Mouse (Mus musculus) lung, postnatal 0 days (tissue): ENCODE data around the gene Calhm3. TPM values are rescaled to one million over a fixed set of nuclear protein-coding genes. Genes with fewer than 3 reads are reported as not detected.
A peak's percentile ranks its signal among the peaks of the same experiment; 100 is the strongest.

Source experiments
- ATAC-seq: fragments of 200-750 bp; cut with Nextera tagmentation; 2 replicates; pipeline ENCODE4 v1.8.0; 2017; ENCODE audit warnings: moderate library complexity
- DNase-seq: peaks from one replicate; pipeline ENCODE4 v3.0.0-alpha.2; 2016; ENCODE audit warnings: low spot score
- H3K27ac ChIP-seq: fragments of 300-500 bp; sonication (generic); 2 replicates; pipeline ENCODE4 v1.5.1; 2014; ENCODE audit warnings: antibody characterized with exemption, mild to moderate bottlenecking, low read length, mixed read lengths
- H3K27me3 ChIP-seq: fragments of 300-500 bp; sonication (generic); replicated peaks from 2 replicates; pipeline ENCODE4 v1.6.1; 2014; ENCODE audit warnings: low read length, mixed read lengths; ENCODE audit not compliant: insufficient read depth
- H3K36me3 ChIP-seq: fragments of 300-500 bp; sonication (generic); 2 replicates; pipeline ENCODE4 v1.6.1; 2014; ENCODE audit warnings: low read length, mixed read lengths; ENCODE audit not compliant: insufficient read depth
- H3K4me1 ChIP-seq: fragments of 300-500 bp; sonication (generic); 2 replicates; pipeline ENCODE4 v1.6.1; 2014; ENCODE audit warnings: antibody characterized with exemption, low read depth, low read length, mixed read lengths; ENCODE audit not compliant: insufficient read depth
- H3K4me2 ChIP-seq: fragments of 300-500 bp; sonication (generic); replicated peaks from 2 replicates; pipeline ENCODE4 v1.6.1; 2014; ENCODE audit warnings: low read depth, mild to moderate bottlenecking, low read length, moderate library complexity, mixed read lengths
- H3K4me3 ChIP-seq: fragments of 300-500 bp; sonication (generic); 2 replicates; pipeline ENCODE4 v1.5.1; 2014; ENCODE audit warnings: low read depth, low read length
- H3K9ac ChIP-seq: fragments of 300-500 bp; sonication (generic); replicated peaks from 2 replicates; pipeline ENCODE4 v1.6.1; 2014; ENCODE audit warnings: low read depth, mild to moderate bottlenecking
- H3K9me3 ChIP-seq: fragments of 300-500 bp; sonication (generic); 2 replicates; pipeline ENCODE4 v1.6.1; 2016; ENCODE audit warnings: low read length, mixed read lengths
- CTCF ChIP-seq: IDR thresholded peaks from 2 replicates; pipeline ENCODE4 v1.5.1; 2016; ENCODE audit warnings: antibody characterized with exemption, mild to moderate bottlenecking
- EP300 ChIP-seq: IDR thresholded peaks from 2 replicates; pipeline ENCODE4 v1.6.1; 2016; ENCODE audit warnings: antibody characterized with exemption, mild to moderate bottlenecking, control low read depth
- WGBS: fragments of 180-500 bp; shearing (Covaris S2); extraction: QIAGEN DNeasy Blood & Tissue Kit; methylation state at CpG from one replicate; pipeline ENCODE4 v1.1.7; 2014; 5-methylcytosine and 5-hydroxymethylcytosine counted together
- polyA plus RNA-seq: library from polyadenylated mRNA; unstranded; fragments of >200 nt; fragmentation: Nextera tagmentation; extraction: Ambion mirVana; gene quantifications from 2 replicates; pipeline ENCODE4 v1.2.1, GENCODE M21; 2015

Calhm3 gene
- polyA plus RNA-seq, 1 experiment from 2014 or later, result not detected

GRCm38 (mm10) chr19:47180011-47180410 is 22.4 kb upstream of the Calhm3 start:
- 22% methylated on average over 8 of the region's 8 CpGs for WGBS

DNA sequence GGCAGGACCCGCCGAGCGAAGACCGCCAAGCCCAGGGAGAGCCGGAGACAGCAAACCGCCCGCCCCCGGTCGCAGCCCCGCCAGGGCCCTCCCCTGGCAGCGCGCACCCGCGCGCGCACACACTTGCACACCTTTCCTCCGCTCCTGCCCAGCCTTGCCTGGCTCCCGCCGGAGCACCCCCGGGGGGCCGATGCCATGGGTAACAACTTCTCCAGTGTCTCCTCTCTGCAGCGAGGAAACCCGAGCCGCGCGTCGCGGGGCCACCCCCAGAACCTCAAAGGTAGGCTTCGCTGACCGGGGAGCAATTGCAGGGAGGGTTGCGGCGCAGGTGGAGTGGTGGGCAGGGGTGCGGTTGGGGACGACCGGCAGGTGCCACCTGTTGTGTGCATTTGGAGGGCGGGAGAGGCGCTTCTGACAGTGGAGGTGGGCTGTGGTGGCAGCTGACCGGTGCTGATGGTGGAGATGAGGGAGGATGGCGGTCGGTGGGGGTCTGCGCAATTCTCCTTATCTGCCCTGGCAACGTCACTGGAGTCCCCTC is 21.8 kb upstream of the Calhm3 start:
- peak overlapping the region; percentile 59 for H3K4me3 ChIP-seq
- DNase-seq, result no peak
- peak; percentile 23 for ATAC-seq
- H3K9me3 ChIP-seq, result no peaks in the 10 kb centered on the region
- H3K9ac ChIP-seq, result no peak overlapping the region
- peak overlapping the region; percentile 99 for H3K4me2 ChIP-seq
- WGBS, result 2% methylated on average over 30 of the region's 42 CpGs
- no peak for TF ChIP-seq EP300
- no peaks in the 10 kb centered on the region for H3K36me3 ChIP-seq
- H3K27me3 ChIP-seq, result peaks cover 34% of the 10 kb centered on the region
- H3K27ac ChIP-seq, result no peak overlapping the region
- H3K4me1 ChIP-seq, result peaks cover 10% of the 10 kb centered on the region; the same call in 1 of the 2 replicates

More at GRCm38 (mm10) chr19:47180011-47180410, 22.4 kb upstream of the Calhm3 start:
- no peak for TF ChIP-seq CTCF
- no peak for TF ChIP-seq EP300
- no peak overlapping the region for H3K27ac ChIP-seq
- H3K9me3 ChIP-seq, result no peaks in the 10 kb centered on the region
- no peak for DNase-seq
- H3K9ac ChIP-seq, result no peak overlapping the region
- H3K4me1 ChIP-seq, result peaks cover 10% of the 10 kb centered on the region; the same call in 1 of the 2 replicates
- H3K27me3 ChIP-seq, result peaks cover 34% of the 10 kb centered on the region
- peak overlapping the region; percentile 59; the same call in 1 of the 2 replicates for H3K4me3 ChIP-seq
- H3K4me2 ChIP-seq, result 0 out of 2 replicates have a peak overlapping the region, but pooled peaks have one; percentile 99
- ATAC-seq, result no peak
- no peaks in the 10 kb centered on the region for H3K36me3 ChIP-seq

DNA sequence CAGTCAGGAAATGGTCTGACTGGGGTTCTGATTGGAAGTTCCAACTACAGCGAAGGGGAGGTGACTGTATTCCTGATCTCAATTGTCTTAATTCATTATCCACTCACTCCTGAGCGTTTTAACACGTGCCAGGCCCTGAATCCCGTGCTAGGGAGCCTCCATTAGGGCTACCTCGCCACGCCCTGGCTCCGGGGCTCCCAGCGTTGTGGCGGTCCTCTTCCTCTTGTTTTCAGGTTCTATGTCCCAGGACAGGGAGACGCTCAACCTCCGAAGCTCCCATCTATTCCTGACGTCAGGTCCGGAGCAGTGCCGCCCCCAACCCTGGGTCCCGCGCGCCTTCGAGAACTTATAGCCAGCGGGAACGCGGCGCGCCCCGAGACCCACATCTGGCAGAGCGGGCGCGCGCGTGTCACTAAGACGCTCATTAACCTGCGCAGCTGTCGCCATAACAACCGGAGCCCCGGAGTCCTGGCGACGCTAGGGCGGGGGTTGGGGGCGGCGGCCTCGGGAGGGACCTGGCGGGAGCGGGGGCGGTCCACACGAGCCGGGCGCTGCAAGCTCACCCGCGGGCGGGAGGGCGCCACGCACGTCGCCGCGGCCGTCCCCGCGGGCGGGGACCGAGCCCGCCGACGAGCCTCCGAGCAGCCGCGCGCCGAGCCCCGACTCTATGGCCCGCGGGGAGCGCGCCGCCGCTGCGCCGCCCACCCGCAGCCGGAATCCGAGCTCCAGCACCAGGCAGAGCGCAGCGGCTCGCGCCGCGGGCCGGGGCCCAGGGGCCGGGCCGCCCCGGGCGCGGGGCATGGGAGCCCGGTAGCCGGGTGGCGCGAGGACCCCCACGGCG is 21.1 kb upstream of the Calhm3 start, which contains the start of gene Neurl1a:
Neurl1a (plus strand) TSS at position 390 of the 841 bp plus-strand sequence.
- Histone ChIP-seq H3K4me3 (peak within 1 kb of the TSS; percentile 59), H3K36me3 (no peaks in the 10 kb centered on the region), H3K27ac (no peak within 1 kb of the TSS), H3K9ac (no peak within 1 kb of the TSS), H3K27me3 (peaks cover 34% of the 10 kb centered on the region), H3K4me1 (peaks cover 10% of the 10 kb centered on the region; the same call in 1 of the 2 replicates), H3K4me2 (peak within 1 kb of the TSS; percentile 99), H3K9me3 (no peaks in the 10 kb centered on the region)
- DNase-seq (peak; percentile 34), ATAC-seq (peak; percentile 70)
- TF ChIP-seq CTCF, result no peak
- no peak for TF ChIP-seq EP300
- 1% methylated on average over 63 of the region's 98 CpGs for WGBS

GRCm38 (mm10) chr19:47178001-47178400 is 20.4 kb upstream of the Calhm3 start:
- TF ChIP-seq EP300 (no peak), CTCF (peak; percentile 69)
- peak; percentile 58 for DNase-seq
- H3K4me1 ChIP-seq, result peaks cover 10% of the 10 kb centered on the region; the same call in 1 of the 2 replicates
- ATAC-seq, result peak; percentile 27; the same call in 1 of the 2 replicates
- peak overlapping the region; percentile 59; the same call in 1 of the 2 replicates for H3K4me3 ChIP-seq
- peak overlapping the region; percentile 99 for H3K4me2 ChIP-seq
- WGBS, result 21% methylated on average over 10 of the region's 10 CpGs
- no peak overlapping the region for H3K9ac ChIP-seq
- no peak overlapping the region for H3K27ac ChIP-seq
- no peaks in the 10 kb centered on the region for H3K36me3 ChIP-seq
- H3K27me3 ChIP-seq, result peaks cover 34% of the 10 kb centered on the region
- H3K9me3 ChIP-seq, result no peaks in the 10 kb centered on the region

- Histone ChIP-seq H3K27me3 (peaks cover 34% of the 10 kb centered on the region), H3K27ac (no peak overlapping the region), H3K9ac (no peak overlapping the region), H3K4me2 (no peak overlapping the region), H3K9me3 (no peaks in the 10 kb centered on the region), H3K4me3 (no peak overlapping the region), H3K36me3 (no peaks in the 10 kb centered on the region), H3K4me1 (peaks cover 10% of the 10 kb centered on the region; the same call in 1 of the 2 replicates)
- no peak for TF ChIP-seq CTCF
- no peak for TF ChIP-seq EP300
- 82% methylated on average over 2 of the region's 2 CpGs for WGBS
- DNase-seq (peak; percentile 25), ATAC-seq (peak; percentile 27; the same call in 1 of the 2 replicates)
Measured at GRCm38 (mm10) chr19:47176916-47177505, 19.4 kb upstream of the Calhm3 start.

DNA sequence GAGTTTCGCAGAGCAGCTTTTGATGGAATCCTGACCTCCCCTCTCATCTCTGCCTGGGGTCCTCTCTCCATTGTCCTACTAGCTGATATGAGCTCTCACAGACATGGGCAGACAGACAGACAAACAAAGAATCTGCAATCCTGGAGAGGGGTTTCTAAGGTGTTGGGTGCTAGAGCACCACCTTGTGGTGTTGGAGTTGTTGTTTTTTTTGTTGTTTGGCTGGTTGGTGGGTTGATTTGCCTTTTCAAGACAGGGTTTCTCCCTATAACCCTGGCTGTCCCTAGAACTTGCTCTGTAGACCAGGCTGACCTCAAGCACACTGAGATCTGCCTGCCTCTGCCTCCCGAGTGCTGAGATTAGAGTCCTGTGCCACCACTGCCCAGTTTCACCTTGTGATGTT is 17.9 kb upstream of the Calhm3 start:
- ATAC-seq (no peak), DNase-seq (no peak)
- H3K27me3 ChIP-seq, result peaks cover 31% of the 10 kb centered on the region
- H3K9ac ChIP-seq, result no peak overlapping the region
- H3K27ac ChIP-seq, result no peak overlapping the region
- 57% methylated on average over 2 of the region's 2 CpGs for WGBS
- H3K36me3 ChIP-seq, result no peaks in the 10 kb centered on the region
- H3K9me3 ChIP-seq, result no peaks in the 10 kb centered on the region
- TF ChIP-seq CTCF (peak; percentile 33; the same call in 1 of the 2 replicates), EP300 (no peak)
- H3K4me1 ChIP-seq, result peaks cover 10% of the 10 kb centered on the region; the same call in 1 of the 2 replicates
- H3K4me2 ChIP-seq, result no peak overlapping the region
- H3K4me3 ChIP-seq, result no peak overlapping the region
